In genomic region chr10:24080166-24080565, GRCm38 (mm10) we compare ENCODE assay signal across 10 mouse cellular contexts. TPM values are rescaled to one million over a fixed set of nuclear protein-coding genes. Genes with fewer than 3 reads are reported as not detected.
DNase-seq lines count a peak whose midpoint lies in the region; ATAC-seq and TF ChIP-seq lines count a peak whose summit lies in the region.
"Had no signal": no experiment of that assay in that cellular context is flagged by ENCODE, and none has a peak within 500 bp of the region (broad histone marks: within the 10 kb centered on the region; RNA-seq: fewer than 3 reads in every experiment).

No protein-coding gene starts in this region.

- no peaks in the 10 kb centered on the region for H3K9me3 ChIP-seq in kidney, embryonic 14.5 days (ENCODE audit: control insufficient read depth, low read length)
- H3K9me3 ChIP-seq in MEL (replicated peaks; ENCODE audit: insufficient read depth, low read length), result no peaks in the 10 kb centered on the region
- no peaks in the 10 kb centered on the region for H3K9me3 ChIP-seq in forebrain, embryonic 15.5 days
- H3K9me3 ChIP-seq: embryonic facial prominence, embryonic 13.5 days had no signal

- TF ChIP-seq POLR2A in MEL (IDR thresholded peaks at IDR 0.05; ENCODE audit: control insufficient read depth in 1 of 2, insufficient read depth in 1 of 2, low read depth in 1 of 2, low read length in 2 of 2, poor library complexity in 1 of 2), result no peak

- peak in 2 of 3 experiments; percentile 44 to 48; a peak in 4 of 6 replicates for TF ChIP-seq CTCF in MEL (IDR thresholded peaks at IDR 0.05 in 2 of 3, conservative IDR thresholded peaks at IDR 0.05 in 1 of 3; ENCODE audit: control insufficient read depth in 1 of 3, insufficient read depth in 1 of 3, low read depth in 2 of 3, low read length in 3 of 3, poor library complexity in 1 of 3, severe bottlenecking in 1 of 3)

- no peak for TF ChIP-seq EP300 in MEL (IDR thresholded peaks at IDR 0.05; ENCODE audit: low read depth in 1 of 2, low read length in 2 of 2)

- peak; percentile 43 for DNase-seq in kidney, adult 18-20 months
- DNase-seq in MEL (ENCODE audit: low read depth, low spot score), result peak; percentile 20
- peak; percentile 26 for DNase-seq in c-Kit-positive CD71-negative TER-119-negative erythroid progenitor cells, embryonic 14.5 days (ENCODE audit: low read depth)
- peak; percentile 8 for DNase-seq in layer of hippocampus, adult 9-10 months (ENCODE audit: low spot score)
- DNase-seq in neural tube, embryonic 10.5 days (ENCODE audit: extremely low spot score, low spot score), result no peak

- 50% methylated on average over 3 of the region's 3 CpGs for WGBS in kidney, embryonic 14.5 days
- 47% methylated on average over 3 of the region's 3 CpGs for WGBS in forebrain, embryonic 15.5 days

- no peaks in the 10 kb centered on the region for H3K79me2 ChIP-seq in MEL (ENCODE audit: control insufficient read depth, insufficient read depth, low read length, poor library complexity)

- no peak overlapping the region for H3K9ac ChIP-seq in kidney, embryonic 14.5 days (ENCODE audit: low read depth, low read length)
- no peak overlapping the region for H3K9ac ChIP-seq in MEL (ENCODE audit: control insufficient read depth, low read depth, low read length, poor library complexity, severe bottlenecking)
- H3K9ac ChIP-seq in forebrain, embryonic 15.5 days (replicated peaks), result no peak overlapping the region
- H3K9ac ChIP-seq: embryonic facial prominence, embryonic 13.5 days had no signal

- H3K4me3 ChIP-seq in kidney, embryonic 14.5 days (ENCODE audit: low read length), result no peak overlapping the region
- H3K4me3 ChIP-seq in MEL (ENCODE audit: control insufficient read depth in 1 of 2, insufficient read depth in 1 of 2, low read depth in 2 of 2, low read length in 2 of 2), result no peak overlapping the region
- H3K4me3 ChIP-seq in forebrain, embryonic 15.5 days, result no peak overlapping the region
- H3K4me3 ChIP-seq: embryonic facial prominence, embryonic 13.5 days had no signal

- peak; percentile 36 for TF ChIP-seq RAD21 in MEL (IDR thresholded peaks at IDR 0.05; ENCODE audit: low read depth, low read length)

- no peak overlapping the region for H3K27ac ChIP-seq in kidney, embryonic 14.5 days (ENCODE audit: low read depth, low read length)
- no peak overlapping the region for H3K27ac ChIP-seq in MEL (ENCODE audit: control insufficient read depth, low read depth, low read length)
- H3K27ac ChIP-seq in forebrain, embryonic 15.5 days (replicated peaks), result no peak overlapping the region
- H3K27ac ChIP-seq: embryonic facial prominence, embryonic 13.5 days had no signal

- H3K4me1 ChIP-seq in kidney, embryonic 14.5 days (ENCODE audit: control insufficient read depth, insufficient read depth, low read length), result no peaks in the 10 kb centered on the region
- H3K4me1 ChIP-seq in MEL (ENCODE audit: control insufficient read depth in 1 of 2, insufficient read depth in 2 of 2, low read length in 2 of 2), result no peaks in the 10 kb centered on the region
- H3K4me1 ChIP-seq in forebrain, embryonic 15.5 days, result no peaks in the 10 kb centered on the region
- H3K4me1 ChIP-seq: embryonic facial prominence, embryonic 13.5 days had no signal

- H3K36me3 ChIP-seq in kidney, embryonic 14.5 days (ENCODE audit: control insufficient read depth, insufficient read depth, low read length), result no peaks in the 10 kb centered on the region
- H3K36me3 ChIP-seq in MEL (ENCODE audit: control insufficient read depth in 1 of 2, insufficient read depth in 2 of 2, low read length in 2 of 2), result no peaks in the 10 kb centered on the region
- H3K36me3 ChIP-seq in forebrain, embryonic 15.5 days, result no peaks in the 10 kb centered on the region
- H3K36me3 ChIP-seq: embryonic facial prominence, embryonic 13.5 days had no signal

- H3K4me2 ChIP-seq in kidney, embryonic 14.5 days (replicated peaks; ENCODE audit: low read depth, low read length), result no peak overlapping the region
- no peak overlapping the region for H3K4me2 ChIP-seq in forebrain, embryonic 15.5 days (replicated peaks)
- H3K4me2 ChIP-seq: embryonic facial prominence, embryonic 13.5 days had no signal

- no peaks in the 10 kb centered on the region for H3K27me3 ChIP-seq in kidney, embryonic 14.5 days (ENCODE audit: control insufficient read depth, insufficient read depth, low read length)
- peaks cover 0 to 2% of the 10 kb centered on the region in 2 experiments; a peak in 3 of 4 replicates for H3K27me3 ChIP-seq in MEL (ENCODE audit: control insufficient read depth in 1 of 2, insufficient read depth in 2 of 2, low read length in 2 of 2)
- H3K27me3 ChIP-seq in forebrain, embryonic 15.5 days, result no peaks in the 10 kb centered on the region
- H3K27me3 ChIP-seq: embryonic facial prominence, embryonic 13.5 days had no signal

- no peak for ATAC-seq in kidney, embryonic 14.5 days (ENCODE audit: low FRiP score, low TSS enrichment)
- ATAC-seq in forebrain, embryonic 15.5 days (replicated peaks), result peak; percentile 69; the same call in 1 of the 2 replicates
- ATAC-seq in megakaryocyte progenitor cell, adult 5-6 weeks (replicated peaks; ENCODE audit: poor library complexity), result peak; percentile 94

TF ChIP-seq in MEL, 35 proteins besides CTCF, POLR2A, EP300 and RAD21:
- TF ChIP-seq GABPA (IDR thresholded peaks at IDR 0.05; ENCODE audit: low read depth, low read length) (no peak), TAL1 (IDR thresholded peaks at IDR 0.05; ENCODE audit: low read length) (no peak), MXI1 (IDR thresholded peaks at IDR 0.05; ENCODE audit: low read depth, low read length) (no peak), SMC3 (IDR thresholded peaks at IDR 0.05; ENCODE audit: low read depth, low read length) (peak; percentile 28; the same call in 1 of the 2 replicates)

RNA-seq across cellular contexts. Expression of gene Taar8a, which starts 3.9 kb away (rescaled TPM):
- polyA plus RNA-seq in kidney, embryonic 14.5 days (2014; fragmentation: Nextera tagmentation; extraction: Ambion mirVana), result not detected in 2 replicates
- not detected in 2 replicates for total RNA-seq in MEL (2012; rRNA removed)
- not detected for polyA plus RNA-seq in MEL (2012; ENCODE audit: insufficient read depth in 1 of 2, insufficient read length in 2 of 2, low read depth in 1 of 2, low replicate concordance in 2 of 2, missing spikeins in 1 of 2)
- polyA plus RNA-seq in forebrain, embryonic 15.5 days (2015; fragmentation: Nextera tagmentation; extraction: Ambion mirVana), result not detected in 2 replicates
- not detected in 2 replicates for total RNA-seq in megakaryocyte progenitor cell, adult 5-6 weeks (2015)
- not detected in 2 replicates for total RNA-seq in megakaryocyte progenitor cell, adult 5-6 weeks (2017)
- polyA plus RNA-seq: embryonic facial prominence, embryonic 13.5 days; lung, embryonic 16.5 days had no signal

RNA-seq across cellular contexts. Expression of gene Taar8b, which starts 11.9 kb away (rescaled TPM):
- not detected in 2 replicates for polyA plus RNA-seq in kidney, embryonic 14.5 days (2014; fragmentation: Nextera tagmentation; extraction: Ambion mirVana)
- not detected in 2 replicates for total RNA-seq in MEL (2012; rRNA removed)
- polyA plus RNA-seq in MEL (2012; ENCODE audit: insufficient read depth in 1 of 2, insufficient read length in 2 of 2, low read depth in 1 of 2, low replicate concordance in 2 of 2, missing spikeins in 1 of 2), result not detected
- polyA plus RNA-seq in forebrain, embryonic 15.5 days (2015; fragmentation: Nextera tagmentation; extraction: Ambion mirVana), result not detected in 2 replicates
- total RNA-seq in megakaryocyte progenitor cell, adult 5-6 weeks (2015), result not detected in 2 replicates
- not detected in 2 replicates for total RNA-seq in megakaryocyte progenitor cell, adult 5-6 weeks (2017)
- polyA plus RNA-seq: embryonic facial prominence, embryonic 13.5 days; lung, embryonic 16.5 days had no signal

RNA-seq across cellular contexts. Expression of gene Taar8c, which starts 21.5 kb away (rescaled TPM):
- not detected in 2 replicates for polyA plus RNA-seq in kidney, embryonic 14.5 days (2014; fragmentation: Nextera tagmentation; extraction: Ambion mirVana)
- total RNA-seq in MEL (2012; rRNA removed), result not detected in 2 replicates
- polyA plus RNA-seq in MEL (2012; ENCODE audit: insufficient read depth in 1 of 2, insufficient read length in 2 of 2, low read depth in 1 of 2, low replicate concordance in 2 of 2, missing spikeins in 1 of 2), result not detected
- not detected in 2 replicates for polyA plus RNA-seq in forebrain, embryonic 15.5 days (2015; fragmentation: Nextera tagmentation; extraction: Ambion mirVana)
- not detected in 2 replicates for total RNA-seq in megakaryocyte progenitor cell, adult 5-6 weeks (2015)
- not detected in 2 replicates for total RNA-seq in megakaryocyte progenitor cell, adult 5-6 weeks (2017)
- polyA plus RNA-seq: embryonic facial prominence, embryonic 13.5 days; lung, embryonic 16.5 days had no signal

RNA-seq across cellular contexts. Expression of gene Taar9, which starts 29.2 kb away (rescaled TPM):
- not detected in 2 replicates for polyA plus RNA-seq in kidney, embryonic 14.5 days (2014; fragmentation: Nextera tagmentation; extraction: Ambion mirVana)
- not detected in 2 replicates for total RNA-seq in MEL (2012; rRNA removed)
- not detected for polyA plus RNA-seq in MEL (2012; ENCODE audit: insufficient read depth in 1 of 2, insufficient read length in 2 of 2, low read depth in 1 of 2, low replicate concordance in 2 of 2, missing spikeins in 1 of 2)
- polyA plus RNA-seq in forebrain, embryonic 15.5 days (2015; fragmentation: Nextera tagmentation; extraction: Ambion mirVana), result not detected in 2 replicates
- total RNA-seq in megakaryocyte progenitor cell, adult 5-6 weeks (2015), result not detected in 2 replicates
- total RNA-seq in megakaryocyte progenitor cell, adult 5-6 weeks (2017), result not detected in 2 replicates
- polyA plus RNA-seq: embryonic facial prominence, embryonic 13.5 days; lung, embryonic 16.5 days had no signal

RNA-seq across cellular contexts. Expression of gene Taar7f, which starts 30.9 kb away (rescaled TPM):
- polyA plus RNA-seq in kidney, embryonic 14.5 days (2014; fragmentation: Nextera tagmentation; extraction: Ambion mirVana), result not detected in 2 replicates
- total RNA-seq in MEL (2012; rRNA removed), result not detected in 2 replicates
- not detected for polyA plus RNA-seq in MEL (2012; ENCODE audit: insufficient read depth in 1 of 2, insufficient read length in 2 of 2, low read depth in 1 of 2, low replicate concordance in 2 of 2, missing spikeins in 1 of 2)
- polyA plus RNA-seq in forebrain, embryonic 15.5 days (2015; fragmentation: Nextera tagmentation; extraction: Ambion mirVana), result not detected in 2 replicates
- total RNA-seq in megakaryocyte progenitor cell, adult 5-6 weeks (2015), result not detected in 2 replicates
- not detected in 2 replicates for total RNA-seq in megakaryocyte progenitor cell, adult 5-6 weeks (2017)
- polyA plus RNA-seq: embryonic facial prominence, embryonic 13.5 days; lung, embryonic 16.5 days had no signal
